Mouse (Mus musculus) liver, embryonic 14.5 days (tissue): Measurements from ENCODE around the gene 4930402H24Rik. TPM values are rescaled to one million over a fixed set of nuclear protein-coding genes. Genes with fewer than 3 reads are reported as not detected.
A peak's percentile ranks its signal among the peaks of the same experiment; 100 is the strongest.

Experiments used
- ATAC-seq: fragments of 200-750 bp; cut with Nextera tagmentation; 2 replicates; pipeline ENCODE4 v1.8.0; 2017; ENCODE audit warnings: moderate number of reproducible peaks, mild to moderate bottlenecking, moderate library complexity; ENCODE audit not compliant: insufficient read depth
- DNase-seq, 3 experiments: peaks; one replicate each; pipeline ENCODE4 v3.0.0-alpha.2; 2012 to 2013; ENCODE audit warnings: low read depth in 3 of 3, low spot score in 3 of 3
- H3K27ac ChIP-seq: fragments of 300-500 bp; sonication (generic); 2 replicates; pipeline ENCODE4 v1.5.1; 2014; ENCODE audit warnings: moderate library complexity, mild to moderate bottlenecking, control low read depth, inconsistent platforms
- H3K27me3 ChIP-seq: fragments of 300-500 bp; sonication (generic); 2 replicates; pipeline ENCODE4 v1.6.1; 2014; ENCODE audit warnings: mild to moderate bottlenecking, low read length, moderate library complexity; ENCODE audit not compliant: control insufficient read depth, insufficient read depth
- H3K36me3 ChIP-seq: fragments of 300-500 bp; sonication (generic); replicated peaks from 2 replicates; pipeline ENCODE4 v1.6.1; 2014; ENCODE audit warnings: low read depth; ENCODE audit not compliant: control insufficient read depth, insufficient read depth
- H3K4me1 ChIP-seq, 2 experiments: fragments of 200-500 bp in 1 of 2; fragments of 300-500 bp in 1 of 2; sonication (generic) in 1 of 2; replicated peaks; 2 replicates each; pipeline ENCODE4 v1.6.1; 2012 to 2014; ENCODE audit warnings: antibody characterized with exemption in 1 of 2, inconsistent platforms in 1 of 2, low read length in 1 of 2; ENCODE audit not compliant: control insufficient read depth in 2 of 2, insufficient read depth in 2 of 2
- H3K4me2 ChIP-seq: fragments of 300-500 bp; sonication (generic); 2 replicates; pipeline ENCODE4 v1.6.1; 2014; ENCODE audit warnings: low read depth, mild to moderate bottlenecking, control low read depth, moderate library complexity
- H3K4me3 ChIP-seq, 2 experiments: fragments of 200-500 bp in 1 of 2; fragments of 300-500 bp in 1 of 2; sonication (generic) in 1 of 2; 2 replicates each; pipeline ENCODE4 v1.5.1; 2012 to 2014; ENCODE audit warnings: low read depth in 2 of 2, low read length in 2 of 2, mild to moderate bottlenecking in 2 of 2, control low read depth in 1 of 2, inconsistent platforms in 1 of 2, moderate library complexity in 1 of 2; ENCODE audit not compliant: insufficient read depth in 1 of 2
- H3K9ac ChIP-seq: fragments of 300-500 bp; sonication (generic); replicated peaks from 2 replicates; pipeline ENCODE4 v1.6.1; 2014; ENCODE audit warnings: mild to moderate bottlenecking, control low read depth, moderate library complexity
- H3K9me3 ChIP-seq: fragments of 300-500 bp; sonication (generic); 2 replicates; pipeline ENCODE4 v1.6.1; 2016; ENCODE audit warnings: low read length, mixed read lengths; ENCODE audit not compliant: control insufficient read depth
- CTCF ChIP-seq: IDR thresholded peaks from 2 replicates; pipeline ENCODE4 v1.5.1; 2016; ENCODE audit warnings: antibody characterized with exemption, low read depth, control low read depth
- EP300 ChIP-seq: IDR thresholded peaks from 2 replicates; pipeline ENCODE4 v1.6.1; 2016; ENCODE audit warnings: antibody characterized with exemption, low read depth
- WGBS: fragments of 180-500 bp; shearing (Covaris S2); extraction: QIAGEN DNeasy Blood & Tissue Kit; methylation state at CpG from one replicate; pipeline ENCODE4 v1.1.7; 2014; ENCODE audit not compliant: insufficient replicate concordance; 5-methylcytosine and 5-hydroxymethylcytosine counted together
- polyA plus RNA-seq, 2 experiments: library from polyadenylated mRNA; depleted of rRNA in 1 of 2; stranded (reverse) in 1 of 2; unstranded in 1 of 2; fragments of >200 nt; fragmentation: Nextera tagmentation in 1 of 2; extraction: Ambion mirVana in 1 of 2; gene quantifications; 2 replicates each; pipeline versions ENCODE4 v1.2.1 to v1.2.3; 2012 to 2014

Gene 4930402H24Rik
- polyA plus RNA-seq, 2 experiments: 4.4 to 6.9 TPM

DNA sequence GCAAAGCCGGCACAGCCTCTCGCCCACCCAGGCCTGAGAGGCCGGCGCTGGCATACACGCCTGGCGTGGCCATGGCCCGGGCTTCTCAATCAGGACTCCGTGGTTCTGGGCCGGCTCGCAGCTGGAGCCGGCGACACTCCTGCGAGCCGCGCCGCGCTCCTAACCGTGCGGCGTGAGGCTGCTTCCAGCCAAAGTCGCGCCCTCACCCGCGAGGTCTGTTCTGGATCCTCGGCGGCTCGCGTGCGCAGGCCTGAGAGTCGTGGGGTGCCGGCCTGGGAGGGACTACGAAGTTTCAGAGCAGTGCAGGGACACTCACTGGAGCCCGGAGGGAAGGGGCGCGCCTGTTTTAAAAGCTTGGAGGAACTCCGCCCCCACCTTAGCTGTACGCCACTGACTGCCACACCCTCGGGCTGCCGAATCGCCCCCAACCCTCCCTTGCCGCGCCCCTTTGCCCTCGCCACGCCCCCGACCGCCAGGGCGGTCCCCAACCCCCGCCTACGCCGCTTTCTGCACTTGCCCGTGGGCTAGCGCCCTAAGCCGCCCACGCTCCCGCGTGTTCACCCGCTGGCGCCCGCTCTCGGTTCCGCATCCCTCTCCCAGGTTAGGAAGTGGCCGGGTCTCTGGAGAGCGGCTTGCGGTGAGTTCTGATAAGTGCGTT lies 208.9 kb downstream of the 4930402H24Rik start, which contains the start of gene Slc4a11:
Gene Slc4a11 (minus strand): TSS at position 367 of the 658 bp plus-strand sequence.
- ATAC-seq: peak; percentile 70; the same call in 1 of the 2 replicates
- H3K36me3 ChIP-seq: no peaks in the 10 kb centered on the region
- under 1% methylated on average over 65 of the region's 65 CpGs for WGBS
- TF ChIP-seq CTCF (no peak), EP300 (no peak)
- H3K4me2 ChIP-seq: peak within 1 kb of the TSS; percentile 57
- peak within 1 kb of the TSS; percentile 30 to 36 for H3K4me3 ChIP-seq
- H3K9me3 ChIP-seq: no peaks in the 10 kb centered on the region
- H3K4me1 ChIP-seq: 0 out of 4 replicates have a peak, but pooled peaks cover 0 to 2% of the 10 kb centered on the region in 2 experiments
- H3K27ac ChIP-seq: no peak within 1 kb of the TSS
- peaks cover 40% of the 10 kb centered on the region for H3K27me3 ChIP-seq
- DNase-seq: peak in 2 of 3 experiments; percentile 11 to 23
- no peak within 1 kb of the TSS for H3K9ac ChIP-seq

DNA sequence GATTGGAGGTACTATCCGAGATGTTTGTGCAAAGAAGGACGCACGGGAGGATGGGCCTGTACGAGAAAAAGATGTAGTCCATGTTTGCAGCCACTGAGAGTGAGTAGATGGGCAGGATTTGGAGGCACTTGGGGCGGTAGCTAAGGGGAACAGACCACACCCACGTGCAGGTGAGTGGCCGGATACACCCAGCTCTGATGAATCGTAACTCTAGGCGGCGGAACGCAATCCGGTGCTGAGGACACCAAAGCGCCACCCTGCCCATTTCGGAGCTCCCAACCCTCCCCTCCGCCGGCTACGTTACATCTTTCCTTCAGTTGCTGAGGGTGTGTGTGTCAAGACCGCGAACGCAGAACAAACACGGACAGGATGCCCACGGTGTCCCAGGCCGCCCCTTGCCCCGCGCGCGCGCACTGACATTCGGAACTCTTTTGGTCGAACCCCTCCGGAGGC lies 209.5 kb downstream of the 4930402H24Rik start:
- DNase-seq (no peak), ATAC-seq (no peak)
- H3K9ac ChIP-seq: no peak overlapping the region
- no peaks in the 10 kb centered on the region for H3K9me3 ChIP-seq
- WGBS: 3% methylated on average over 30 of the region's 31 CpGs
- H3K4me1 ChIP-seq: 0 out of 4 replicates have a peak, but pooled peaks cover 0 to 2% of the 10 kb centered on the region in 2 experiments
- TF ChIP-seq EP300: no peak
- TF ChIP-seq CTCF: no peak
- peaks cover 40% of the 10 kb centered on the region for H3K27me3 ChIP-seq
- H3K4me2 ChIP-seq: peak overlapping the region; percentile 57
- peak overlapping the region; percentile 12 to 36; a peak in 3 of 4 replicates for H3K4me3 ChIP-seq
- H3K36me3 ChIP-seq: no peaks in the 10 kb centered on the region
- H3K27ac ChIP-seq: no peak overlapping the region

DNA sequence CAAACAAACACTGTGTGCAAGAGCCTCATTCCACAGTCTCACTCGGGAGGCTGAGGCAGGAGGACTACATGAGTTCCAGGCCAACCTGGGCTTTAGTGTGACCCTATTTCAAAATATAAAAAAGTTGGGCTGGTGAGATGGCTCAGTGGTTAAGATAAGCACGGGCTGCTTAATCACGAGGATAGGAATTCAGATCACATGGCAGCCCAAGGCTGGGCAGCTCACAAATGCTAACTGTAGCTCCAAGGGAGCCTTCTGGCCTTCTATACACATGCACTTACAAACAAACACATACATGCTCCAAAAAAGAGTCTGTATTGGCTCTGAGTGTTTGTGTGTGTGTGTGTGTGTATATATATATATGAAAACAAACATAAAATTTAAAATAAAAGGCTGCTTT lies 212.6 kb downstream of the 4930402H24Rik start:
- no peak overlapping the region for H3K4me2 ChIP-seq
- H3K9ac ChIP-seq: no peak overlapping the region
- no peaks in the 10 kb centered on the region for H3K36me3 ChIP-seq
- H3K27ac ChIP-seq: no peak overlapping the region
- no peak overlapping the region for H3K4me3 ChIP-seq
- TF ChIP-seq EP300 (no peak), CTCF (no peak)
- no peak for ATAC-seq
- WGBS: 27% methylated on average over 3 of the region's 3 CpGs
- no peaks in the 10 kb centered on the region for H3K9me3 ChIP-seq
- DNase-seq: no peak
- peaks cover 35% of the 10 kb centered on the region for H3K27me3 ChIP-seq
- H3K4me1 ChIP-seq: 0 out of 4 replicates have a peak, but pooled peaks cover 0 to 2% of the 10 kb centered on the region in 2 experiments

DNA sequence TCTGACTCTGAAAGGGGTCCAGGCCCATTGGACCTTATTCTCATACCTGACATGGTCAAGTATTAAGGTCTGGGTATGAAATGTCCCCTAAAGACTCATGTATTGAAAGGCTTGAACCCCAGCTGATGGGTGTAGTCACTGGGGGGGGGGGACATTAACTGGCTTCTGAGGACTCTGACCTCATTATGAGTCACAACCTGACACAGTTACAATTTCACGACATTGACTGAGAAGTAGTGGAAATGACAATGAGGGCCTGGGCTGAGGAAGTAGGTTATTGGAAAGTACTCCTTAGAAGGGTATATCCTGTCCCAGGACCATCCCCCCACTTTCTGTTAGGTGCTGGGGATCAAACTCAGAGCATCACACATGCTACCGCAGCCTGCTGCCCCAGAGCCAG lies 217.2 kb downstream of the 4930402H24Rik start:
- no peak for ATAC-seq
- no peak for DNase-seq
- 50% methylated on average over 2 of the region's 2 CpGs for WGBS
- Histone ChIP-seq H3K4me2 (no peak overlapping the region), H3K4me3 (no peak overlapping the region), H3K9ac (no peak overlapping the region), H3K4me1 (no peaks in the 10 kb centered on the region), H3K27me3 (no peaks in the 10 kb centered on the region), H3K36me3 (no peaks in the 10 kb centered on the region), H3K27ac (no peak overlapping the region), H3K9me3 (no peaks in the 10 kb centered on the region)
- TF ChIP-seq CTCF (no peak), EP300 (no peak)

DNA sequence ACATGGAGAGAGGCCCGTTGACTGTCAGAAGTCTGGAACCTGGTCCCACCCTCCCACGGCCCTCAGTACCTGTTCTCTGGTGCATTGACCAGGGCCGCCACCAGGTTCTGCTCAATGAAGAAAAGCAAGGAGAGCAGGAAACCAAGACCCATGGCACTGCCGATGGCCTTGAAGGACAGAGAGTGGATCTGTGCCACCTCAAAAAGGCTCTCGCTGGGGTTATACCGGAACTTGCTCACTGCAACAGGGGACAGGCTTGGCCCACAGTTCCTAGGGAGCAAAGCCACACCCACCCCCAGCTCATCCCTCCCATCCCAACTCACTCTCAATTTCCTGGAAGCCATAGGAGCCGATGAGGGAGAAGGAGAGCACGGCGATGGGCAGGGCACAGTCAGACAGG lies 220.8 kb downstream of the 4930402H24Rik start:
- no peaks in the 10 kb centered on the region for H3K27me3 ChIP-seq
- no peak overlapping the region for H3K4me3 ChIP-seq
- H3K9ac ChIP-seq: no peak overlapping the region
- H3K27ac ChIP-seq: no peak overlapping the region
- TF ChIP-seq CTCF (no peak), EP300 (no peak)
- 81% methylated on average over 9 of the region's 9 CpGs for WGBS
- no peaks in the 10 kb centered on the region for H3K9me3 ChIP-seq
- ATAC-seq (no peak), DNase-seq (no peak)
- peaks cover 10% of the 10 kb centered on the region for H3K36me3 ChIP-seq
- H3K4me2 ChIP-seq: no peak overlapping the region
- no peaks in the 10 kb centered on the region for H3K4me1 ChIP-seq
